Mouse (Mus musculus): ENCODE data around the gene Vps16.
A peak's percentile ranks its signal among the peaks of the same experiment; 100 is the strongest.

Vps16 gene

GRCm38 (mm10) chr2:130421781-130422620 is 2.1 kb upstream of the Vps16 start:
- DNase-seq (ENCODE audit: extremely low read depth, low read depth), result no peak

- DNase-seq (ENCODE audit: extremely low read depth, low read depth), result peak; percentile 58
These were observed 578 bp upstream of the Vps16 start for GRCm38 (mm10) chr2:130423397-130424125.

DNA sequence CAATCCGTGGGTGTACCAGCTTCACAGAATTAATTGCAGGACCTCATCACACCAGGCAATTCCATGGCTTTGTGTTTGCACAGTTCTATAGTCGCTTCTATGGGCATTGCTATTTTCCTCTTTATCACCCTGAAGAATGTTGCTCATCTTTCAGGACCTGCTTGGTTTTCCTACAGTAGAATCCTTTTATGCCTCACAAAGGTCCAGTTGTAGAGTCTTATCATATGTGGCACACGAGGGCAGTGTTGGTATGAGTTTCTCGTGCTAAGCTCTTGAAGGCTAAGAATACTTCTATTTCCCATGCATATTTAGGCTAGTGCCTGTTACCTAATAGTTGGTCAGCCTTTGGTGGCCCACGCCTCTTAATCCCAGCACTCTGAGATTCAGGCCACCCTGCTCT is 973 bp downstream of the Vps16 start:
- DNase-seq (ENCODE audit: extremely low read depth, low read depth), result no peak

GRCm38 (mm10) chr2:130429851-130430250 is 5.7 kb downstream of the Vps16 start:
- DNase-seq (ENCODE audit: extremely low read depth, low read depth), result no peak

DNA sequence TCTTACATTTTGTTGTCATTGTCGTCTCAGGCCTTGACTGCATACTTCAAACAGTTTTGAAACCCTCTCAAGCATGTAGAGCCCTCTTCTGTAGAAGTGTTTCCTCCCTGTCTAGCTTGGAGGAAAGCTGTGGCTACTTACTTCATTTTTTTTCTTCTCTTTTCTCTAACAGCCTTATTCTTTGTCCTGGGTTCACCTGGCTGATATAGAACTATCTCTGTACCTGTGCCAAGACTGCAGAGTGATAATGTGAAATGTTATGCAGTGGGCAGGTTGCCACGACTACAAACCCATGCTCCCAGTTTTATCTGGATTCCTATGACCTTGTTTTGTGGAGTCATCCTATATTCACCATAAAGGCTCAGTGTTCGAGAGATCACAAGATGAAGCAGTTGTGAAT is 6.3 kb downstream of the Vps16 start:
- no peak for DNase-seq (ENCODE audit: extremely low read depth, low read depth)

GRCm38 (mm10) chr2:130432157-130432556 is 8.0 kb downstream of the Vps16 start:
- no peak for DNase-seq (ENCODE audit: extremely low read depth, low read depth)

DNA sequence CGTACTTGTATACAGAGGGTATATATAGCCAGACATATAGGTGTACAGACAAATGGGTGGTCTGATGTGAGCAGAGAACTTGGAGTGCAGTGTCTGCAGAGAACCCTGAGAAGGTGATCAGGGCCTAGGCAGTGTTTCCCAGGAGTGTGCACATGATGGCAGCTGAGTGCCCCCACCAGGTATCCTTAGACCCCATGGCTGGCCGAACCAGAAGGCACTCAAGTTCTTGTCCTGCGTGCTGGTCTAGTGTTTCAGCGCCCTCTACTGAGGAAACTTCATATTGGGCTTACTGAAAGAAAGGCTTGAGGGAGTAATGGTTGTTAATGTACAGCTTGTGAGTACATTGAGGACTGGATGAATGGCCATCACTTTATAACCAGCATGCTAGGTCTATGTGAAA is 9.0 kb downstream of the Vps16 start:
- DNase-seq (ENCODE audit: extremely low read depth, low read depth), result peak; percentile 30

GRCm38 (mm10) chr2:130436769-130437168 is 12.6 kb downstream of the Vps16 start:
- no peak for DNase-seq (ENCODE audit: extremely low read depth, low read depth)

DNA sequence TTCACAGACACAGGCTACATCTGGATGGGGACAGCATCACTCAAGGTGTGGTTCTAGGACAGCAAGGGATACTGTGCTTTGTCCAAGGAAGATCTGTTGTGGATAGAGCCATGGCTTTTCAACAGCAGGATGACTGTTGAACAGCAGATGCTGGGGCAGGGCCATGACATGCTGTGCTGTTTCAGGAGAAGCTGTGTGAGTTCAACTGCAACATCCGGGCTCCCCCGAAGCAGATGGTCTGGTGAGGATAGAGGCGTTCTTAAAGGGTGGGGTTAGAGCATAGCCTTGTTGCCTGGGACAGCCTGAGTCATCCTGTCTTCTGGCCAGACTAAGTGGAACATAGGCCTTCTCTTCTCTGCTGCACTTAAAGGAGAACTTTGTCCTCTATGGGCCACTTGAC is 14.7 kb downstream of the Vps16 start:
- DNase-seq (ENCODE audit: extremely low read depth, low read depth), result no peak

GRCm38 (mm10) chr2:130439840-130440480 is 15.8 kb downstream of the Vps16 start:
- DNase-seq (ENCODE audit: extremely low read depth, low read depth), result no peak

- DNase-seq (ENCODE audit: extremely low read depth, low read depth), result no peak
These were observed 18.0 kb downstream of the Vps16 start for GRCm38 (mm10) chr2:130442162-130442561.

DNA sequence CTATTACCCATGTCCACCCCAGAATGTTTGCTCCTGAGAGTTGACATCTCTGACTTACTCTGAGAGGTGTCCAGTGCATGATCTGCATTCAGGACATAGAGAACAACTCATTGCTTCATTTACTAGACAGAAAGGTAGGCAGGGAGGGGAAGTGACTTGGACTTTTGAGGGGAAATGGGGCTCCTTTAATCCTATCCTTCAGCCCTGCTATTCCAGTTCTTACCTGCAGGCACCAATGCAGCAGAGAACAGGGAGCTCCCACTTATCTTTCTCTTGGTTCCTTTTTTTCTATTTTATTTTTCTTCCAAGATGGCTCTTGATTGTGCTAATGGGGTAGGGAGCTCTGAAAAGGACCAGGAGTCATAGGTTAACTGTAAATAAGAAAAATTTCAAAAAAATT is 24.3 kb downstream of the Vps16 start:
- DNase-seq (ENCODE audit: extremely low read depth, low read depth), result no peak

- DNase-seq (ENCODE audit: extremely low read depth, low read depth), result no peak
These were observed 25.1 kb downstream of the Vps16 start for GRCm38 (mm10) chr2:130449021-130449793.

DNA sequence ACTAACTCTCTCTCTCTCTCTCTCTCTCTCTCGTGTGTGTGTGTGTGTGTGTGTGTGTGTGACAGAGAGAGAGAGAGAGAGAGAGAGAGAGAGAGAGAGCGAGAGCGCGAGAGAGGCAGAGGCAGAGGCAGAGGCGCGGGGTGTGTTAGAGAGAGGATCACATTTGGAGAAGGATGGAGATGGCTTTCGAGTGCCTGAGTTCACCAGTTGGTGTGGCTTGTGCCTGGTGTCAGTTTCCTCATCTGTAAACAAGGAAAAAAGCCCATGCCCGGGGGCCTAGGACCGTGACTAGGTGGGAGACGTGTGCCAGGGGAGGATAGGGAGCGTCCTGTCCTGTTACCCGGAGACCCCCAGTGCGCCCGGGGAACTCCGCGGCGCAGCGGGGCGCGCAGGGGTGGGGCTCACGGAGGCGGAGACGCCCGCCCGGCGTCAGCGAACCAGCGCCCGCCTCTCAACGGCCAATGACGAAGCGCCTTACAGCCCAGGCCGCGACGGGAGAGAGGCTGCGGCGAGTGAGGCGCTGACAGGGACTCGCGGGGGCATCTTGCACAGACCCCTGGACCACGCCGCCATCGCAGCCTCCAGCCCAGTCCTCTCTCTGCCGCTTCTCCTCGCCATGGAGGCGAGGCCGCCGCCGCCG is 25.8 kb downstream of the Vps16 start, which contains the start of gene Ptpra:
TSS of gene Ptpra (plus strand) at position 485 of the 640 bp plus-strand sequence.
- peak; percentile 56 for DNase-seq (ENCODE audit: extremely low read depth, low read depth)

DNA sequence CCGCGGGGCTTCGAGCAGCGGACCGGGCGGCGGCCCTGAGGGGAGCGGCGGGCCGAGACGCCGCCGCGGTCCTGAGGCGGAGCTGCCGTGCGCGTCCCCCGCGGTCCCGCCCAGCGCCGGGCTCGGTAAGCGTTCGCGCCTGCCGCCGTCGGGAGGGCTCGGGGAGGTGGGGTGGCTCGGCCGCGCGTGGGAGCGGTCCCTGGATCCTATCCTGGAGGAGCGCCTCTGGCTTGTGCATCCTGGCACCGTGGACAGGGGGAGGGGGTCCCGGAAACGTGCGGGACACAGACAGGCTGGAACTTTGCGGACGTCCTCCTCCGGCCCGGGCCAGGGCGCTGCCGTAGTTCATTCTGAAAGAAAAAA is 26.3 kb downstream of the Vps16 start:
- DNase-seq (ENCODE audit: extremely low read depth, low read depth), result no peak

GRCm38 (mm10) chr2:130451086-130451726 is 27.1 kb downstream of the Vps16 start:
- no peak for DNase-seq (ENCODE audit: extremely low read depth, low read depth)

- DNase-seq (ENCODE audit: extremely low read depth, low read depth), result no peak
These were observed 27.6 kb downstream of the Vps16 start for GRCm38 (mm10) chr2:130451727-130452090.

- no peak for DNase-seq (ENCODE audit: extremely low read depth, low read depth)
These were observed 28.1 kb downstream of the Vps16 start for GRCm38 (mm10) chr2:130452266-130452665.

GRCm38 (mm10) chr2:130453421-130453820 is 29.3 kb downstream of the Vps16 start:
- no peak for DNase-seq (ENCODE audit: extremely low read depth, low read depth)

- DNase-seq (ENCODE audit: extremely low read depth, low read depth), result no peak
These were observed 30.7 kb downstream of the Vps16 start for GRCm38 (mm10) chr2:130454748-130455370.
